In genomic region chr9:53398388-53398700, GRCm38 (mm10) we compare ENCODE assay signal across 9 mouse cellular contexts. TPM values are rescaled to one million over a fixed set of nuclear protein-coding genes. Genes with fewer than 3 reads are reported as not detected.
DNase-seq lines count a peak whose midpoint lies in the region; ATAC-seq and TF ChIP-seq lines count a peak whose summit lies in the region.
"Had no signal": no experiment of that assay in that cellular context is flagged by ENCODE, and none has a peak within 500 bp of the region (broad histone marks: within the 10 kb centered on the region; RNA-seq: fewer than 3 reads in every experiment).

No protein-coding gene starts in this region.

- DNase-seq in CD4-positive, CD25-positive, alpha-beta regulatory T cell, adult 2 months (ENCODE audit: low read depth, low spot score), result peak; percentile 93
- DNase-seq in embryo, embryonic 10 days (ENCODE audit: low spot score), result peak; percentile 82
- DNase-seq in kidney, postnatal 4 days, result peak; percentile 72 to 79

- ATAC-seq in intestine, postnatal 0 days, result no peak
- ATAC-seq in intestine, embryonic 15.5 days, result no peak
- ATAC-seq in activated CD4-positive, CD25-positive, alpha-beta regulatory T cell, adult 4 months, result peak; percentile 87
- ATAC-seq in monocyte, adult 5-6 weeks (replicated peaks; ENCODE audit: insufficient number of reproducible peaks, low FRiP score, low TSS enrichment, poor library complexity, severe bottlenecking), result peak; percentile 78; the same call in 1 of the 2 replicates
- ATAC-seq in erythroid progenitor cell, adult 5-6 weeks (replicated peaks; ENCODE audit: low FRiP score, poor library complexity, severe bottlenecking), result no peak

- no peak overlapping the region for H3K4me2 ChIP-seq in intestine, postnatal 0 days (replicated peaks; ENCODE audit: low read depth)
- H3K4me2 ChIP-seq in intestine, embryonic 15.5 days (replicated peaks), result no peak overlapping the region

- 16% methylated on average over 5 of the region's 5 CpGs for WGBS in intestine, postnatal 0 days
- WGBS in intestine, embryonic 15.5 days, result 12% methylated on average over 5 of the region's 5 CpGs

- no peak overlapping the region for H3K27ac ChIP-seq in intestine, postnatal 0 days (ENCODE audit: low read depth, low read length)
- no peak overlapping the region for H3K27ac ChIP-seq in intestine, embryonic 15.5 days
- H3K27ac ChIP-seq: macrophage had no signal

- TF ChIP-seq CTCF in intestine, postnatal 0 days (IDR thresholded peaks at IDR 0.05; ENCODE audit: low read depth), result peak; percentile 88

- no peaks in the 10 kb centered on the region for H3K4me1 ChIP-seq in intestine, postnatal 0 days (replicated peaks; ENCODE audit: control insufficient read depth, insufficient read depth, low read length)
- H3K4me1 ChIP-seq in intestine, embryonic 15.5 days (replicated peaks), result peaks cover 9% of the 10 kb centered on the region; the same call in 1 of the 2 replicates

- no peaks in the 10 kb centered on the region for H3K9me3 ChIP-seq in intestine, postnatal 0 days (ENCODE audit: control insufficient read depth)
- H3K9me3 ChIP-seq in intestine, embryonic 15.5 days, result no peaks in the 10 kb centered on the region

- no peak overlapping the region for H3K9ac ChIP-seq in intestine, postnatal 0 days (ENCODE audit: low read depth, low read length)
- H3K9ac ChIP-seq in intestine, embryonic 15.5 days, result no peak overlapping the region

- no peaks in the 10 kb centered on the region for H3K27me3 ChIP-seq in intestine, postnatal 0 days (replicated peaks; ENCODE audit: control insufficient read depth, insufficient read depth, low read length)
- no peaks in the 10 kb centered on the region for H3K27me3 ChIP-seq in intestine, embryonic 15.5 days (replicated peaks)

- no peak overlapping the region for H3K4me3 ChIP-seq in intestine, postnatal 0 days (ENCODE audit: low read depth, low read length)
- H3K4me3 ChIP-seq in intestine, embryonic 15.5 days (replicated peaks), result no peak overlapping the region

- peaks cover 20% of the 10 kb centered on the region for H3K36me3 ChIP-seq in intestine, postnatal 0 days (ENCODE audit: control insufficient read depth, insufficient read depth)
- H3K36me3 ChIP-seq in intestine, embryonic 15.5 days, result no peaks in the 10 kb centered on the region

RNA-seq across cellular contexts. Expression of gene 4930550C14Rik, which starts 3.8 kb away (rescaled TPM):
- 0.26 and 0.58 TPM in 2 replicates for polyA plus RNA-seq in intestine, postnatal 0 days (2015; fragmentation: Nextera tagmentation; extraction: Ambion mirVana)
- 0.71 and 0.87 TPM in 2 replicates for polyA plus RNA-seq in intestine, embryonic 15.5 days (2015; fragmentation: Nextera tagmentation; extraction: Ambion mirVana)
- polyA plus RNA-seq in activated CD4-positive, CD25-positive, alpha-beta regulatory T cell, adult 4 months (2017; shearing (Covaris generic)), result under 1 TPM; 0.56 to 0.66 TPM
- not detected in 3 replicates for total RNA-seq in monocyte, adult 5-6 weeks (2017)
- 1.4 TPM in 1 of 2 replicates, not detected in the other for total RNA-seq in erythroid progenitor cell, adult 5-6 weeks (2015; ENCODE audit: low replicate concordance)
- total RNA-seq in erythroid progenitor cell, adult 5-6 weeks (2017; ENCODE audit: low replicate concordance), result not detected in 2 replicates

RNA-seq across cellular contexts. Expression of gene Kdelc2, which starts 14.5 kb away (rescaled TPM):
- polyA plus RNA-seq in intestine, postnatal 0 days (2015; fragmentation: Nextera tagmentation; extraction: Ambion mirVana), result 10.5 and 11.7 TPM in 2 replicates
- polyA plus RNA-seq in intestine, embryonic 15.5 days (2015; fragmentation: Nextera tagmentation; extraction: Ambion mirVana), result 28.2 and 33.1 TPM in 2 replicates
- polyA plus RNA-seq in activated CD4-positive, CD25-positive, alpha-beta regulatory T cell, adult 4 months (2017; shearing (Covaris generic)), result 1 to 10 TPM; 1.3 to 1.7 TPM
- 1.7 to 2.8 TPM (median 2.6 TPM) in 3 replicates for total RNA-seq in monocyte, adult 5-6 weeks (2017)
- total RNA-seq in erythroid progenitor cell, adult 5-6 weeks (2015; ENCODE audit: low replicate concordance), result 0.72 and 2.1 TPM in 2 replicates
- 0.15 TPM in 1 of 2 replicates, not detected in the other for total RNA-seq in erythroid progenitor cell, adult 5-6 weeks (2017; ENCODE audit: low replicate concordance)

Comparison
In these comparisons a context has a peak if more than half of its experiments do, and no peak if none do; other contexts are left out.
1. ATAC-seq: peak in activated CD4-positive, CD25-positive, alpha-beta regulatory T cell, adult 4 months (single experiment) and monocyte, adult 5-6 weeks (single experiment); none in intestine, postnatal 0 days (single experiment), intestine, embryonic 15.5 days (single experiment) and erythroid progenitor cell, adult 5-6 weeks (single experiment).
2. Peak in every context shown above with its lines, with median percentiles within 50 percentile points of each other: DNase-seq.